Mouse (Mus musculus) small intestine, adult 2 months (tissue): ENCODE measurements around the gene Nr1d2.

Source experiments
- CTCF ChIP-seq: fragments of 200-500 bp; IDR thresholded peaks from 2 replicates; pipeline ENCODE4 v1.5.1; 2012; ENCODE audit warnings: low read depth, mild to moderate bottlenecking, control low read depth, inconsistent platforms, low read length, moderate library complexity, mixed read lengths; ENCODE audit not compliant: insufficient replicate concordance, insufficient read length; ENCODE audit errors: extremely low read depth
- POLR2A ChIP-seq: fragments of 200-500 bp; IDR thresholded peaks from 2 replicates; pipeline ENCODE4 v1.6.1; 2012; ENCODE audit warnings: low read depth, mild to moderate bottlenecking, control low read depth, inconsistent platforms, low read length, moderate library complexity

DNA sequence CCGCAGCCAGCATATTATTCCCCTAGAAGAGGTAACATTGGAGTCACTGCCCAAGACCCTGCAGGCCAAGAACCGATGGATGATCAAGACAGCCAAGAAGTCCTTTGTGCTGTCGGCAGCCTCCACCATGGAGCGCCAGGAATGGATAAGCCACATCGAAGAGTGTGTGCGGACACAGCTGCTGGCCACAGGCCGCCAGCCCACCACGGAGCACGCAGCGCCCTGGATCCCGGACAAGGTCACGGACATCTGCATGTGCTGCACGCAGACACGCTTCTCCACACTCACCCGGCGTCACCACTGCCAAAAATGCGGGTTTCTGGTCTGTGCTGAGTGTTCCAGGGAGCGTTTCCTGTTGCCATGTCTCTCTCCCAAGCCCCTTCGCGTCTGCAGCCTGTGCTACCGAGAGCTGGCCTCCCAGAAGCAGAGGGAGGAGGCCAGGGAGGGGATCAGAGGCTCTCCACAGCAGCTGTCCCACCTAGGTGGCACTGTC is 3.8 kb upstream of the Nr1d2 start:
- no peak for TF ChIP-seq CTCF
- no peak for TF ChIP-seq POLR2A
